Mouse (Mus musculus): Measurements from ENCODE around the gene Sdhb. TPM values are rescaled to one million over a fixed set of nuclear protein-coding genes. Genes with fewer than 3 reads are reported as not detected.

Sdhb gene
- polyA plus RNA-seq (2015; fragmentation: Nextera tagmentation; extraction: Ambion mirVana): 582 and 618 TPM in 2 replicates

DNA sequence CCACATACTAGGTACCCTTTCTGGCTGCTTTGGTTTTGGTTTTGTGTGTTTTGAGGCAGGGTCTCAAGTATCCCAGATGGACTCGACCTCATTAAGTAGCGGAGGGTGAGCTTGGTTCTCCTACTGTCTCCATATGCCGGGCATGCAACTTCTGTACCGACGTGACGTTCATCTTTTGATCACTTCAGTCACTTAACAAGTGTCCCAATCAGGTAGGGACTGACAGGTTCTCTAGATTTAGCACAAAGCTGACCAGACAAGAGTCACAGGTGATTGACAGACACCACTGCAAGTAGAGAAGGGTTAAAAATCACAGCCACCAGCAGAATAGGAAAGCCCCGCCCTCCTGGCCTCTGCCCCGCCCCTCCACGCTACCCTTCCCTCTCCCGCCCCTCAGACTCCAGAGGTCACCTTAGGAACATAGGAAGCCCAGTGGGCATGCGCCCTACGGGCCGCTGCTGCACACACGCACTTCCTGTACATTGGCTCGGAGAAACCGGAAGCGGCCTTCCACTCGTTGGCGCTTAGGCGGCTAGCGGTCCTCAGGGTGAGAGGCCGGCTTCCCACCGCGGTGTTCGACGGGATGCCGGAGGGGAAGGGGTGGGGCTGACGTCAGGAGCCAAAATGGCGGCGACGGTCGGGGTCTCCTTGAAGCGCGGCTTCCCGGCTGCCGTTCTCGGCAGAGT, at the start of gene Sdhb:
Sdhb (plus strand) TSS at position 423 of the 686 bp plus-strand sequence.

DNA sequence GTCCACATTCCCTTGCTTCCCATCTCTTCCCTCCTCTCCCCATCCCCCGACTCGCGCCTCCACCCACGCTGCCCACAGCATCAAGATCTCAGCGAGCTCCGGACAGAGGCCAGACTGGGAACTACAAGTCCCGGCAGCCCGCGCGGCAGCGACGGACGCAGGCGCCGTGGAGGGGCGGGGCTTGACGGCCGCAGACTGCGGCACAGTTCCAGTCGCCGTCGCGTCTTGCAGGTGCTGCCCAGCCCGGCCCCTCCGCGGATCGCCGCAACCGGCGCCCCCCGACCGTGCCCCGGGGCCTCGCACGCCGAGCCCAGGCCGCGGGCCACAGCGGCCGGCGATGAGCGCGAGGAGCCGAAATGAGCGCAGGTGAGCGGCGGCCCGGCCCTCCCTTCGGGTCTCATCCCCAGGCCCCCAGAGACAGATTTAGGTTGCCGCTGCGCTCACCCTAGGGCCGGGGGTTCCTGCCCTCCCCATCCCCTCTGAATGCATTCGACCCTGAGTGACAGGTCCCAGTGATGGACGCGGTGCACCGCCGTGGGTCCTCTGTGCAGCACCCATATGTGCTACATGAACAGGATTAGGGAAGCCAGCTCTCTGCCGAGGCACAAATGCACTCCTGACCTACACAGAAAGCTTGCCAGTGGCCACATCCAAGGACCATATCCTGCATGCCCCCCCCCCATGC, 25.9 kb downstream of the Sdhb start, which contains the start of gene Atp13a2:
Atp13a2 (plus strand) TSS at position 163 of the 685 bp plus-strand sequence.

DNA sequence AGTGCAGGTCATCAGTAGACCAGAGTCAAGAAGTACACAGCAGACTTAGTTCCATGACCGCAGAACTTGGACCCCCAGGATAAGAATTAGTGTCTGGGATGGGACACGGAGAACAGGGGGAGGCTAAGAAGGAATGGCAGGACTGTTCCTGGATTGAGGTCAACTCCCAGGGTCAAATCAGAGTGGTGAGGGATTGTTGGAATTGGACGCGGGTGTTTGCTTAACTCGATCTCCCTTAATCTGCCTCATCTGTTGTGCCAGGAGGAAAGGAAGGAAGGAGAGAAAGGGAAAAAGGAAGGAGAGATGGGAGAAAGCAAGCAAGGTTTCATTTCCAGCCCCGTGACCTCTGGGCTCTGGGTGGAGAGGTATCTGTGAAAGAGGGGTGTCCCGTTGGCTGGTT, 49.1 kb downstream of the Sdhb start, which contains the start of gene Mfap2:
Mfap2 (plus strand) TSS at position 301 of the 400 bp plus-strand sequence.

Other genes starting within 250 kb of the Sdhb start
- not detected in 2 replicates for gene Padi6, start 218.6 kb upstream of the Sdhb start, polyA plus RNA-seq (2015; fragmentation: Nextera tagmentation; extraction: Ambion mirVana)
- gene Padi4, start 187.0 kb upstream of the Sdhb start, polyA plus RNA-seq (2015; fragmentation: Nextera tagmentation; extraction: Ambion mirVana): 1.1 and 1.4 TPM in 2 replicates
- 0.08 and 0.13 TPM in 2 replicates for gene Padi3, start 150.6 kb upstream of the Sdhb start, polyA plus RNA-seq (2015; fragmentation: Nextera tagmentation; extraction: Ambion mirVana)
- gene Padi1, start 115.4 kb upstream of the Sdhb start, polyA plus RNA-seq (2015; fragmentation: Nextera tagmentation; extraction: Ambion mirVana): 0.05 and 0.06 TPM in 2 replicates
- 3.3 and 6.9 TPM in 2 replicates for gene Padi2, start 54.9 kb upstream of the Sdhb start, polyA plus RNA-seq (2015; fragmentation: Nextera tagmentation; extraction: Ambion mirVana)
- gene Atp13a2, start 25.7 kb downstream of the Sdhb start, polyA plus RNA-seq (2015; fragmentation: Nextera tagmentation; extraction: Ambion mirVana): 37.0 and 38.6 TPM in 2 replicates
- 263 and 391 TPM in 2 replicates for gene Mfap2, start 49.2 kb downstream of the Sdhb start, polyA plus RNA-seq (2015; fragmentation: Nextera tagmentation; extraction: Ambion mirVana)
- 2.3 and 2.8 TPM in 2 replicates for gene Crocc, start 99.3 kb downstream of the Sdhb start, polyA plus RNA-seq (2015; fragmentation: Nextera tagmentation; extraction: Ambion mirVana)
- 61.4 and 79.4 TPM in 2 replicates for gene Necap2, start 117.2 kb downstream of the Sdhb start, polyA plus RNA-seq (2015; fragmentation: Nextera tagmentation; extraction: Ambion mirVana)
- 0.14 and 0.22 TPM in 2 replicates for gene Spata21, start 127.1 kb downstream of the Sdhb start, polyA plus RNA-seq (2015; fragmentation: Nextera tagmentation; extraction: Ambion mirVana)
- 19.4 and 21.3 TPM in 2 replicates for gene Szrd1, start 178.6 kb downstream of the Sdhb start, polyA plus RNA-seq (2015; fragmentation: Nextera tagmentation; extraction: Ambion mirVana)
- gene Fbxo42, start 186.7 kb downstream of the Sdhb start, polyA plus RNA-seq (2015; fragmentation: Nextera tagmentation; extraction: Ambion mirVana): 12.9 and 13.8 TPM in 2 replicates

Data from adrenal gland, postnatal 0 days (tissue).